Mouse (Mus musculus) liver, embryonic 14.5 days (tissue): Measurements from ENCODE around the gene Aurkaip1. TPM values are rescaled to one million over a fixed set of nuclear protein-coding genes. Genes with fewer than 3 reads are reported as not detected.

Experiments used
- ATAC-seq: fragments of 200-750 bp; cut with Nextera tagmentation; 2 replicates; pipeline ENCODE4 v1.8.0; 2017; ENCODE audit warnings: moderate number of reproducible peaks, mild to moderate bottlenecking, moderate library complexity; ENCODE audit not compliant: insufficient read depth
- DNase-seq, 3 experiments: peaks; one replicate each; pipeline ENCODE4 v3.0.0-alpha.2; 2012 to 2013; ENCODE audit warnings: low read depth in 3 of 3, low spot score in 3 of 3
- H3K27ac ChIP-seq: fragments of 300-500 bp; sonication (generic); 2 replicates; pipeline ENCODE4 v1.5.1; 2014; ENCODE audit warnings: moderate library complexity, mild to moderate bottlenecking, control low read depth, inconsistent platforms
- H3K27me3 ChIP-seq: fragments of 300-500 bp; sonication (generic); 2 replicates; pipeline ENCODE4 v1.6.1; 2014; ENCODE audit warnings: mild to moderate bottlenecking, low read length, moderate library complexity; ENCODE audit not compliant: control insufficient read depth, insufficient read depth
- H3K36me3 ChIP-seq: fragments of 300-500 bp; sonication (generic); replicated peaks from 2 replicates; pipeline ENCODE4 v1.6.1; 2014; ENCODE audit warnings: low read depth; ENCODE audit not compliant: control insufficient read depth, insufficient read depth
- H3K4me1 ChIP-seq, 2 experiments: fragments of 200-500 bp in 1 of 2; fragments of 300-500 bp in 1 of 2; sonication (generic) in 1 of 2; replicated peaks; 2 replicates each; pipeline ENCODE4 v1.6.1; 2012 to 2014; ENCODE audit warnings: antibody characterized with exemption in 1 of 2, inconsistent platforms in 1 of 2, low read length in 1 of 2; ENCODE audit not compliant: control insufficient read depth in 2 of 2, insufficient read depth in 2 of 2
- H3K4me2 ChIP-seq: fragments of 300-500 bp; sonication (generic); 2 replicates; pipeline ENCODE4 v1.6.1; 2014; ENCODE audit warnings: low read depth, mild to moderate bottlenecking, control low read depth, moderate library complexity
- H3K4me3 ChIP-seq, 2 experiments: fragments of 200-500 bp in 1 of 2; fragments of 300-500 bp in 1 of 2; sonication (generic) in 1 of 2; 2 replicates each; pipeline ENCODE4 v1.5.1; 2012 to 2014; ENCODE audit warnings: low read depth in 2 of 2, low read length in 2 of 2, mild to moderate bottlenecking in 2 of 2, control low read depth in 1 of 2, inconsistent platforms in 1 of 2, moderate library complexity in 1 of 2; ENCODE audit not compliant: insufficient read depth in 1 of 2
- H3K9ac ChIP-seq: fragments of 300-500 bp; sonication (generic); replicated peaks from 2 replicates; pipeline ENCODE4 v1.6.1; 2014; ENCODE audit warnings: mild to moderate bottlenecking, control low read depth, moderate library complexity
- H3K9me3 ChIP-seq: fragments of 300-500 bp; sonication (generic); 2 replicates; pipeline ENCODE4 v1.6.1; 2016; ENCODE audit warnings: low read length, mixed read lengths; ENCODE audit not compliant: control insufficient read depth
- CTCF ChIP-seq: IDR thresholded peaks from 2 replicates; pipeline ENCODE4 v1.5.1; 2016; ENCODE audit warnings: antibody characterized with exemption, low read depth, control low read depth
- EP300 ChIP-seq: IDR thresholded peaks from 2 replicates; pipeline ENCODE4 v1.6.1; 2016; ENCODE audit warnings: antibody characterized with exemption, low read depth
- WGBS: fragments of 180-500 bp; shearing (Covaris S2); extraction: QIAGEN DNeasy Blood & Tissue Kit; methylation state at CpG from one replicate; pipeline ENCODE4 v1.1.7; 2014; ENCODE audit not compliant: insufficient replicate concordance; 5-methylcytosine and 5-hydroxymethylcytosine counted together
- polyA plus RNA-seq, 2 experiments: library from polyadenylated mRNA; depleted of rRNA in 1 of 2; stranded (reverse) in 1 of 2; unstranded in 1 of 2; fragments of >200 nt; fragmentation: Nextera tagmentation in 1 of 2; extraction: Ambion mirVana in 1 of 2; gene quantifications; 2 replicates each; pipeline versions ENCODE4 v1.2.1 to v1.2.3; 2012 to 2014

Gene Aurkaip1
- polyA plus RNA-seq, 2 experiments: 77.0 to 120 TPM

GRCm38 (mm10) chr4:155833836-155834235 lies 2.8 kb downstream of the Aurkaip1 start:
- Histone ChIP-seq H3K9ac (no peak overlapping the region), H3K4me1 (peaks cover 6 to 15% of the 10 kb centered on the region in 2 experiments; a peak in 3 of 4 replicates), H3K4me3 (no peak overlapping the region), H3K4me2 (no peak overlapping the region), H3K27me3 (no peaks in the 10 kb centered on the region), H3K27ac (no peak overlapping the region), H3K36me3 (peaks cover 5% of the 10 kb centered on the region; the same call in 1 of the 2 replicates), H3K9me3 (no peaks in the 10 kb centered on the region)
- TF ChIP-seq CTCF (peak; percentile 89), EP300 (no peak)
- DNase-seq (peak; percentile 53 to 56 (median 55)), ATAC-seq (no peak)
- 39% methylated on average over 2 of the region's 2 CpGs for WGBS

GRCm38 (mm10) chr4:155837404-155838010 lies 6.4 kb downstream of the Aurkaip1 start:
- ATAC-seq: no peak
- Histone ChIP-seq H3K9me3 (no peaks in the 10 kb centered on the region), H3K27me3 (peaks cover 2% of the 10 kb centered on the region), H3K36me3 (peaks cover 5% of the 10 kb centered on the region; the same call in 1 of the 2 replicates), H3K4me2 (no peak overlapping the region), H3K9ac (no peak overlapping the region), H3K4me1 (peaks cover 6 to 13% of the 10 kb centered on the region in 2 experiments), H3K4me3 (no peak overlapping the region), H3K27ac (no peak overlapping the region)
- no peak for DNase-seq
- WGBS: 23% methylated on average over 11 of the region's 11 CpGs
- TF ChIP-seq CTCF (no peak), EP300 (no peak)

- Histone ChIP-seq H3K4me2 (no peak overlapping the region), H3K9ac (no peak overlapping the region), H3K27me3 (peaks cover 6% of the 10 kb centered on the region), H3K4me1 (peaks cover 5 to 10% of the 10 kb centered on the region in 2 experiments), H3K27ac (no peak overlapping the region), H3K4me3 (no peak overlapping the region), H3K9me3 (no peaks in the 10 kb centered on the region), H3K36me3 (no peaks in the 10 kb centered on the region)
- ATAC-seq (no peak), DNase-seq (no peak)
- no peak for TF ChIP-seq CTCF
- no peak for TF ChIP-seq EP300
- WGBS: 45% methylated on average over 8 of the region's 8 CpGs
These were observed 7.4 kb downstream of the Aurkaip1 start for GRCm38 (mm10) chr4:155838187-155839153.

- H3K27ac ChIP-seq: no peak within 1 kb of the TSS
- WGBS: 22% methylated on average over 16 of the region's 16 CpGs
- peak within 1 kb of the TSS; percentile 54; the same call in 1 of the 2 replicates for H3K9ac ChIP-seq
These were observed 8.4 kb downstream of the Aurkaip1 start, which contains the start of gene Mxra8 for GRCm38 (mm10) chr4:155839483-155839910. TSS of gene Mxra8 (plus strand) at chr4:155839680.

More at GRCm38 (mm10) chr4:155839483-155839910, 8.4 kb downstream of the Aurkaip1 start, which contains the start of gene Mxra8:
- Histone ChIP-seq H3K9me3 (no peaks in the 10 kb centered on the region), H3K4me1 (peaks cover 3 to 10% of the 10 kb centered on the region in 2 experiments; a peak in 3 of 4 replicates), H3K27me3 (peaks cover 6% of the 10 kb centered on the region), H3K4me3 (peak within 1 kb of the TSS; percentile 57 to 60), H3K36me3 (no peaks in the 10 kb centered on the region), H3K4me2 (peak within 1 kb of the TSS; percentile 84)
- TF ChIP-seq CTCF (no peak), EP300 (no peak)
- ATAC-seq (peak; percentile 22), DNase-seq (no peak)
